Mouse (Mus musculus): ENCODE measurements around the gene Npb.
"Not testable (repeated sequence)": the region's sequence is repeated elsewhere in the genome, so short reads cannot be mapped to it uniquely, and the experiment has no call there.

The Npb gene

GRCm38 (mm10) chr11:120608241-120609034, at the start of gene Npb:
TSS of gene Npb (plus strand) at chr11:120608477.
- DNase-seq (ENCODE audit: low spot score), result no peak

GRCm38 (mm10) chr11:120558843-120559242, 49.4 kb upstream of the Npb start:
- not testable (repeated sequence) for DNase-seq (ENCODE audit: low spot score)

- DNase-seq (ENCODE audit: low spot score), result no peak
Measured at GRCm38 (mm10) chr11:120560952-120561728, 47.1 kb upstream of the Npb start.

GRCm38 (mm10) chr11:120562949-120563348, 45.3 kb upstream of the Npb start:
- DNase-seq (ENCODE audit: low spot score), result no peak

GRCm38 (mm10) chr11:120565114-120565513, 43.2 kb upstream of the Npb start:
- DNase-seq (ENCODE audit: low spot score), result no peak

- DNase-seq (ENCODE audit: low spot score), result no peak
Measured at GRCm38 (mm10) chr11:120568324-120568723, 40.0 kb upstream of the Npb start.

GRCm38 (mm10) chr11:120571122-120571521, 37.2 kb upstream of the Npb start:
- DNase-seq (ENCODE audit: low spot score), result no peak

GRCm38 (mm10) chr11:120571754-120572416, 36.4 kb upstream of the Npb start:
- peak; percentile 13 for DNase-seq (ENCODE audit: low spot score)

- no peak for DNase-seq (ENCODE audit: low spot score)
Measured at GRCm38 (mm10) chr11:120572417-120572751, 35.9 kb upstream of the Npb start.

- DNase-seq (ENCODE audit: low spot score), result peak; percentile 100
Measured at GRCm38 (mm10) chr11:120572752-120573584, 35.3 kb upstream of the Npb start, which contains the start of gene P4hb. TSS of gene P4hb (minus strand) at chr11:120573253.

GRCm38 (mm10) chr11:120573585-120574277, 34.5 kb upstream of the Npb start:
- DNase-seq (ENCODE audit: low spot score), result no peak

- DNase-seq (ENCODE audit: low spot score), result no peak
Measured at GRCm38 (mm10) chr11:120574278-120574600, 34.0 kb upstream of the Npb start.

GRCm38 (mm10) chr11:120575046-120575445, 33.2 kb upstream of the Npb start:
- DNase-seq (ENCODE audit: low spot score), result no peak

- no peak for DNase-seq (ENCODE audit: low spot score)
Measured at GRCm38 (mm10) chr11:120575940-120576339, 32.3 kb upstream of the Npb start.

GRCm38 (mm10) chr11:120576365-120576981, 31.8 kb upstream of the Npb start:
- no peak for DNase-seq (ENCODE audit: low spot score)

- DNase-seq (ENCODE audit: low spot score), result peak; percentile 54
Measured at GRCm38 (mm10) chr11:120577211-120578023, 30.9 kb upstream of the Npb start.

- DNase-seq (ENCODE audit: low spot score), result no peak
Measured at GRCm38 (mm10) chr11:120578024-120578693, 30.1 kb upstream of the Npb start.

GRCm38 (mm10) chr11:120578694-120579243, 29.5 kb upstream of the Npb start:
- DNase-seq (ENCODE audit: low spot score), result no peak

All from retina, embryonic 14.5 days (tissue).